Mouse (Mus musculus): ENCODE results near the gene Dhx30. TPM values are rescaled to one million over a fixed set of nuclear protein-coding genes. Genes with fewer than 3 reads are reported as not detected.
A peak's percentile ranks its signal among the peaks of the same experiment; 100 is the strongest.
"Not testable (repeated sequence)": the region's sequence is repeated elsewhere in the genome, so short reads cannot be mapped to it uniquely, and the experiment has no call there.

The Dhx30 gene
- total RNA-seq, 2 experiments from 2014 or later, result 145 to 152 TPM

GRCm38 (mm10) chr9:110097791-110098190 lies 19.8 kb downstream of the Dhx30 start:
- DNase-seq (ENCODE audit: low spot score in 2 of 2), result no peak

- no peak for DNase-seq (ENCODE audit: low spot score in 2 of 2)
Observed at GRCm38 (mm10) chr9:110094761-110095160, 22.9 kb downstream of the Dhx30 start.

- no peak for DNase-seq (ENCODE audit: low spot score in 2 of 2)
Observed at GRCm38 (mm10) chr9:110093303-110093702, 24.3 kb downstream of the Dhx30 start.

- DNase-seq (ENCODE audit: low spot score in 2 of 2), result no peak
Observed at GRCm38 (mm10) chr9:110085693-110086092, 31.9 kb downstream of the Dhx30 start.

- peak; percentile 44 for DNase-seq (ENCODE audit: low spot score in 2 of 2)
Observed at GRCm38 (mm10) chr9:110084201-110084964, 33.2 kb downstream of the Dhx30 start.

GRCm38 (mm10) chr9:110081066-110081465 lies 36.6 kb downstream of the Dhx30 start:
- DNase-seq (ENCODE audit: low spot score in 2 of 2), result no peak

GRCm38 (mm10) chr9:110076468-110076867 lies 41.2 kb downstream of the Dhx30 start:
- not testable (repeated sequence) for DNase-seq (ENCODE audit: low spot score in 2 of 2)

- peak; percentile 87 to 90 for DNase-seq (ENCODE audit: low spot score in 2 of 2)
Observed at GRCm38 (mm10) chr9:110071843-110072242, 45.8 kb downstream of the Dhx30 start.

- DNase-seq (ENCODE audit: low spot score in 2 of 2), result no peak
Observed at GRCm38 (mm10) chr9:110071011-110071410, 46.6 kb downstream of the Dhx30 start.

GRCm38 (mm10) chr9:110070358-110070757 lies 47.3 kb downstream of the Dhx30 start:
- DNase-seq (ENCODE audit: low spot score in 2 of 2), result no peak

GRCm38 (mm10) chr9:110068745-110069144 lies 48.9 kb downstream of the Dhx30 start:
- DNase-seq (ENCODE audit: low spot score in 2 of 2), result no peak

GRCm38 (mm10) chr9:110064641-110065040 lies 53.0 kb downstream of the Dhx30 start:
- DNase-seq (ENCODE audit: low spot score in 2 of 2), result no peak

GRCm38 (mm10) chr9:110062861-110063260 lies 54.8 kb downstream of the Dhx30 start:
- no peak for DNase-seq (ENCODE audit: low spot score in 2 of 2)

GRCm38 (mm10) chr9:110062405-110062804 lies 55.2 kb downstream of the Dhx30 start:
- DNase-seq (ENCODE audit: low spot score in 2 of 2), result no peak

- no peak for DNase-seq (ENCODE audit: low spot score in 2 of 2)
Observed at GRCm38 (mm10) chr9:110060761-110061160, 56.9 kb downstream of the Dhx30 start.

- no peak for DNase-seq (ENCODE audit: low spot score in 2 of 2)
Observed at GRCm38 (mm10) chr9:110057200-110057599, 60.4 kb downstream of the Dhx30 start.

- DNase-seq (ENCODE audit: low spot score in 2 of 2), result no peak
Observed at GRCm38 (mm10) chr9:110054781-110055180, 62.8 kb downstream of the Dhx30 start.

GRCm38 (mm10) chr9:110054080-110054421 lies 63.6 kb downstream of the Dhx30 start:
- no peak for DNase-seq (ENCODE audit: low spot score in 2 of 2)

- peak; percentile 71 to 79 for DNase-seq (ENCODE audit: low spot score in 2 of 2)
Observed at GRCm38 (mm10) chr9:110053305-110054079, 64.1 kb downstream of the Dhx30 start.

GRCm38 (mm10) chr9:110052951-110053304 lies 64.7 kb downstream of the Dhx30 start:
- no peak for DNase-seq (ENCODE audit: low spot score in 2 of 2)

- peak; percentile 72 to 80 for DNase-seq (ENCODE audit: low spot score in 2 of 2)
Observed at GRCm38 (mm10) chr9:110051869-110052661, 65.6 kb downstream of the Dhx30 start.

- no peak for DNase-seq (ENCODE audit: low spot score in 2 of 2)
Observed at GRCm38 (mm10) chr9:110051184-110051583, 66.4 kb downstream of the Dhx30 start.

All from layer of hippocampus, postnatal 10 days (tissue).